Mouse (Mus musculus) limb, embryonic 14.5 days (tissue): ENCODE measurements around the gene Zfyve27. TPM values are rescaled to one million over a fixed set of nuclear protein-coding genes. Genes with fewer than 3 reads are reported as not detected.
A peak's percentile ranks its signal among the peaks of the same experiment; 100 is the strongest.

Experiments
- ATAC-seq: fragments of 200-750 bp; cut with Nextera tagmentation; 2 replicates; pipeline ENCODE4 v1.8.0; 2017; ENCODE audit warnings: low read depth, moderate number of reproducible peaks, moderate TSS enrichment; ENCODE audit not compliant: low FRiP score
- DNase-seq: peaks from one replicate; pipeline ENCODE4 v3.0.0-alpha.2; 2015; ENCODE audit warnings: low spot score
- H3K27ac ChIP-seq: fragments of 300-500 bp; sonication (generic); replicated peaks from 2 replicates; pipeline ENCODE4 v1.5.1; 2014; ENCODE audit warnings: low read depth, mild to moderate bottlenecking, low read length, moderate library complexity, mixed read lengths
- H3K27me3 ChIP-seq: fragments of 300-500 bp; sonication (generic); 2 replicates; pipeline ENCODE4 v1.6.1; 2014; ENCODE audit warnings: low read length, mixed read lengths; ENCODE audit not compliant: control insufficient read depth, insufficient read depth
- H3K36me3 ChIP-seq: fragments of 300-500 bp; sonication (generic); 2 replicates; pipeline ENCODE4 v1.6.1; 2014; ENCODE audit warnings: mild to moderate bottlenecking, low read length, moderate library complexity, mixed read lengths; ENCODE audit not compliant: control insufficient read depth, insufficient read depth
- H3K4me1 ChIP-seq: fragments of 300-500 bp; sonication (generic); 2 replicates; pipeline ENCODE4 v1.6.1; 2014; ENCODE audit warnings: antibody characterized with exemption, low read length, mixed read lengths; ENCODE audit not compliant: control insufficient read depth, insufficient read depth
- H3K4me2 ChIP-seq: fragments of 300-500 bp; sonication (generic); replicated peaks from 2 replicates; pipeline ENCODE4 v1.6.1; 2014; ENCODE audit warnings: low read depth, mild to moderate bottlenecking, low read length, moderate library complexity; ENCODE audit not compliant: severe bottlenecking
- H3K4me3 ChIP-seq: fragments of 300-500 bp; sonication (generic); replicated peaks from 2 replicates; pipeline ENCODE4 v1.5.1; 2014; ENCODE audit warnings: low read length
- H3K9ac ChIP-seq: fragments of 300-500 bp; sonication (generic); 2 replicates; pipeline ENCODE4 v1.6.1; 2014; ENCODE audit warnings: mild to moderate bottlenecking, low read depth, low read length, moderate library complexity; ENCODE audit not compliant: severe bottlenecking
- H3K9me3 ChIP-seq: fragments of 300-500 bp; sonication (generic); 2 replicates; pipeline ENCODE4 v1.6.1; 2016; ENCODE audit warnings: low read length; ENCODE audit not compliant: control insufficient read depth
- POLR2A ChIP-seq: fragments of 200-500 bp; IDR thresholded peaks from 2 replicates; pipeline ENCODE4 v1.8.0; 2012; ENCODE audit warnings: inconsistent platforms, mild to moderate bottlenecking, moderate library complexity, borderline replicate concordance; ENCODE audit not compliant: insufficient read depth, insufficient read length; ENCODE audit errors: extremely low read depth
- WGBS: fragments of 180-500 bp; shearing (Covaris S2); extraction: QIAGEN DNeasy Blood & Tissue Kit; methylation state at CpG from one replicate; pipeline ENCODE4 v1.1.7; 2014; 5-methylcytosine and 5-hydroxymethylcytosine counted together
- polyA plus RNA-seq, 2 experiments: library from polyadenylated mRNA; depleted of rRNA in 1 of 2; stranded (reverse) in 1 of 2; unstranded in 1 of 2; fragments of >200 nt; fragmentation: Nextera tagmentation in 1 of 2; extraction: Ambion mirVana in 1 of 2; gene quantifications; 2 replicates each; pipeline versions ENCODE4 v1.2.1 to v1.2.3; 2012 to 2014

Zfyve27 gene
- polyA plus RNA-seq, 2 experiments = 13.1 to 47.4 TPM

DNA sequence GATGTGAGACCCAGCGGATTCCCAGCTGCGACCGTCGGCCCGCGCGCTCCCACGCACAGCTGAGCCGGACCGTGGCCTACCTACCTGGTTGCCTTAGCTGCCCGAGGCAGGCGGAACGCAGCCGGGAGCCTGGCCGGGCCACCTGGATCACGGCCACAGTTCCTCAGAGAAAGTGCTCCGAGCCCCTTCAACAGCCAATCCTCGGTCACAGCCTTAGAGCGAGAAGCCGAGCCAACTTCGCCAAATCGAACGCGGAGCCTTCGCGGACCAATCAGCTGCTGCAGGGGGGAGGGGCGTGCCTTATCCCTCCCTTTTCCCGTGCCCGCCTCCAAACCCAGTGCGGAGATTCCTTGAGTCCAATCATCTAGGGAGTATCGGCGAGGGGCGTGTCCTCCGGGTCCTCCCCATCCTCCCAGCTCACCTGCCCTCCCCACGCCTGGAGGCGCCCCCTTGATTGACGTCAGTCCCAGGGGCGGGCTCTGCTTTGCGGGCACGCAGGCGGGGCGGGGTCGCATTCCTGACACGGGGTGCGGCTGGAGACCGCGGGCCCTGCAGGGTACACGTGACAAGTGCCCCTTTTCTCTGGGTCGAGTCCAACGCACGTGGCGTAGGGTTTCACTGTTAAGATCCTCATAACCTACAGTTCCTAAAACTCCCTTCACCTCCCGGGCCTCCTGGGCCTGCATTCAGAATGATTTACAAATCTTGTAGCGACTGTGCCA lies 34.8 kb upstream of the Zfyve27 start, which contains the start of gene Avpi1:
Gene Avpi1, minus strand, starts transcription at position 273 of the 722 bp plus-strand sequence.
- peak within 1 kb of the TSS; percentile 86 for H3K27ac ChIP-seq
- H3K9ac ChIP-seq = peak within 1 kb of the TSS; percentile 63
- peaks cover 14% of the 10 kb centered on the region for H3K4me1 ChIP-seq
- peak within 1 kb of the TSS; percentile 53 for H3K4me3 ChIP-seq
- H3K9me3 ChIP-seq = no peaks in the 10 kb centered on the region
- DNase-seq (peak; percentile 99), ATAC-seq (peak; percentile 97)
- H3K27me3 ChIP-seq = no peaks in the 10 kb centered on the region
- peak; percentile 71; the same call in 1 of the 2 replicates for TF ChIP-seq POLR2A
- under 1% methylated on average over 50 of the region's 54 CpGs for WGBS
- H3K4me2 ChIP-seq = peak within 1 kb of the TSS; percentile 65
- peaks cover 16% of the 10 kb centered on the region for H3K36me3 ChIP-seq

DNA sequence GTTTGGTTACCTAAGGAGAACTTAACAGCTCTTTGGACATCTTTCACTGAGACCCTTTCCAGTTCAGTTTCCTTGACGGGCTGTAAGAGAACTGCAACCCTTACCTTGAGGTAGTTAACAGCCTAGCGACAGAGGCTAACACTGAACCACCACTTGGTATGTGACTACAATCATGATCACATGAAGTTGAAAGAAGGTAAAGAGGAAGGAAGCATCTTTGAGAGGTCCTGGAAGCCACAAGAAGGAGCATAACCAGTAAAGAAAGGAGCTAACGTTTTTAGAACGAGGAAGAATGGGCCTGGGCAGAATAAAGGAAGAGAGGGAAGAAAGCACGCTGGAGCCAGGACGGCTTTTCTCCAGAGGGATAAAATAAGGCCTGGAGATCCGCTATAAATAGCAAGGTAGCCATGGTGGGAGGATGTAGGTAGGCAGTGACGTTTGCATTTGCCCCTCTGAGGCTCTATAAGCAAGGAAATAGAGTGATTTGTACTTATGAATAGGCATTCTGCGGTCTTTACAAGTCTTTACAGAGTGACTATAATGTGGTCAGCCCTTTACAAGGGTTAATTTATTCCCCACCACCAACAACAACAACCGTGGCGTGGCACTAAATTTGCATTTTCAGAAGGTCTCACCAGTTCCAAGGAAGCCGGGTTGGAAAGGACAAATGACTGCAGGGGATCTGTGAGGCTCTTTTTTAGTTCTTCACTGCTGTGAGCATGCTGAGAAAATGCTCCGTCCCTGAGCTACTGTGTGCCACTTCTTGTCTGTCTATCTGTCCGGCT lies 34.0 kb upstream of the Zfyve27 start:
- Histone ChIP-seq H3K4me2 (peak overlapping the region; percentile 65), H3K9ac (peak overlapping the region; percentile 17; the same call in 1 of the 2 replicates), H3K4me3 (peak overlapping the region; percentile 53), H3K9me3 (no peaks in the 10 kb centered on the region), H3K27me3 (no peaks in the 10 kb centered on the region), H3K36me3 (peaks cover 9% of the 10 kb centered on the region), H3K4me1 (peaks cover 14% of the 10 kb centered on the region), H3K27ac (peak overlapping the region; percentile 86)
- 32% methylated on average over 14 of the region's 14 CpGs for whole genome bisulfite sequencing
- DNase-seq = no peak
- TF ChIP-seq POLR2A = no peak
- no peak for ATAC-seq

DNA sequence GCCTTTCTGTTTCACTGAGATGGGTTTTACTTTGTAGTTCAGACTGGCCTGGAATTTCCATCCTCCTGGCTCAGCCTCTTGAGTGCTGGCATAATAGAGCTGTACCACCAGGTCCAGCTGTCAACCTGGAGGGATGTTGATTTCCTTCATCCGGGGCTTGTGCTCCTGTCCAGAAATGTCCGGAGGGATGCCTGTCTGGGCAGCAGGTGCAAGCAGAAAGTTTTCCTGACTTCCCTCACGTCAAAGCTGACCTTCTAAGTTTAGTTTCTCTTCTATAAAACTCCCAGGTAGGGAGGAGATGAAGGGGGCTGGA lies 33.5 kb upstream of the Zfyve27 start:
- no peak for ATAC-seq
- Histone ChIP-seq H3K9me3 (no peaks in the 10 kb centered on the region), H3K4me1 (peaks cover 14% of the 10 kb centered on the region), H3K9ac (no peak overlapping the region), H3K36me3 (peaks cover 3% of the 10 kb centered on the region; the same call in 1 of the 2 replicates), H3K4me3 (no peak overlapping the region), H3K4me2 (no peak overlapping the region), H3K27ac (peak overlapping the region; percentile 86; the same call in 1 of the 2 replicates), H3K27me3 (no peaks in the 10 kb centered on the region)
- WGBS = 65% methylated on average over 3 of the region's 3 CpGs
- no peak for TF ChIP-seq POLR2A
- DNase-seq = no peak

DNA sequence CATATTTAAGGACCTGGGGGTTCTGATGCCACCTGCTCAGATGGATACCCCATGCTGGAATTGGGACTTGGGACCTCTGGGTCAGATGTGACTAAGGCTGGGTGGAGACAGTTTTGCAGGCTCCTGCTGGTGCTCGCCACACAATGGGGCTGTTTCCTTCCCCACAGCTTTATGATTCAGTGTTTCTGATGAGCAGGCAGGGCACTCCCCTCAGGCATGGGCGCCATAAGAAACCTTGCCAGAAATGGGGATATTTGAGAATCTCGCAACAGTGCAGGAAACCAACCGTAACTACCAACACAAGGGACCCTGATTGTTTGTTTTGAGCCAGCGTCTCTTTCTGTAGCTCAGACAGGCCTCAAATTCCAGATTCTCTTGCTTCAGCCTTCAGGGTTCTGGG lies 32.6 kb upstream of the Zfyve27 start:
- DNase-seq = no peak
- no peak overlapping the region for H3K4me3 ChIP-seq
- no peaks in the 10 kb centered on the region for H3K27me3 ChIP-seq
- peaks cover 14% of the 10 kb centered on the region for H3K4me1 ChIP-seq
- H3K4me2 ChIP-seq = no peak overlapping the region
- no peak overlapping the region for H3K9ac ChIP-seq
- WGBS = 61% methylated on average over 5 of the region's 5 CpGs
- no peak for ATAC-seq
- no peak for TF ChIP-seq POLR2A
- no peaks in the 10 kb centered on the region for H3K9me3 ChIP-seq
- no peaks in the 10 kb centered on the region for H3K36me3 ChIP-seq
- no peak overlapping the region for H3K27ac ChIP-seq

DNA sequence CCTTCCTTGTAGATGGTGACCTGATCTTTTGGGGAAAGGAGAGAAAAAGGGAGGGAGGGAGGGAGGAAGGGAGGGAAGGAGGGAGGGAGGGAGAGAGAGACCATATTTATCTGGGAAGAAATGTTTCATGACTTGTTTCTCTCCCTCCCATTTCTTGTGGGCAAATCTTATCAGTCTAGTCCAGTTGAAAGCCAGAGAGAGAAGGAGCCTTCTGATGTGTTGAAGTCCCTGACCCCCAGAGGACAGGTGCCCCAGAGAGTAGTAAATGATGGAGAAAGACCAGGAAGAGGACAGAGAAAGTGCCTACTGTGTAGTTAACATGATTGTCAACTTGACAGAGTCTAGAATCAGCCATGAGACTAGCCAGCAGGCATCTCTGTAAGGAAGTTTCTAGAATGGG lies 28.7 kb upstream of the Zfyve27 start:
- no peak for DNase-seq
- H3K9me3 ChIP-seq = no peaks in the 10 kb centered on the region
- no peak overlapping the region for H3K4me2 ChIP-seq
- no peak overlapping the region for H3K27ac ChIP-seq
- no peak overlapping the region for H3K4me3 ChIP-seq
- no peaks in the 10 kb centered on the region for H3K27me3 ChIP-seq
- peaks cover 2% of the 10 kb centered on the region for H3K4me1 ChIP-seq
- no peak for TF ChIP-seq POLR2A
- no peak overlapping the region for H3K9ac ChIP-seq
- no peaks in the 10 kb centered on the region for H3K36me3 ChIP-seq
- no peak for ATAC-seq
